Mouse (Mus musculus): ENCODE results near the gene Hipk2.

- no peak for TF ChIP-seq CTCF (IDR thresholded peaks at IDR 0.05; ENCODE audit: borderline replicate concordance, control insufficient read depth, extremely low read depth, insufficient read depth, low read length, poor library complexity)
- no peak for TF ChIP-seq POLR2A (IDR thresholded peaks at IDR 0.05; ENCODE audit: control insufficient read depth, extremely low read depth, insufficient read depth, low read length, poor library complexity)
Observed at GRCm38 (mm10) chr6:38649545-38649944, 226.4 kb downstream of the Hipk2 start.

All from thymus, adult 2 months (tissue).